Mouse (Mus musculus): ENCODE measurements around the gene Pcp4l1.
"Not testable (repeated sequence)": the region's sequence is repeated elsewhere in the genome, so short reads cannot be mapped to it uniquely, and the experiment has no call there.

Gene Pcp4l1

DNA sequence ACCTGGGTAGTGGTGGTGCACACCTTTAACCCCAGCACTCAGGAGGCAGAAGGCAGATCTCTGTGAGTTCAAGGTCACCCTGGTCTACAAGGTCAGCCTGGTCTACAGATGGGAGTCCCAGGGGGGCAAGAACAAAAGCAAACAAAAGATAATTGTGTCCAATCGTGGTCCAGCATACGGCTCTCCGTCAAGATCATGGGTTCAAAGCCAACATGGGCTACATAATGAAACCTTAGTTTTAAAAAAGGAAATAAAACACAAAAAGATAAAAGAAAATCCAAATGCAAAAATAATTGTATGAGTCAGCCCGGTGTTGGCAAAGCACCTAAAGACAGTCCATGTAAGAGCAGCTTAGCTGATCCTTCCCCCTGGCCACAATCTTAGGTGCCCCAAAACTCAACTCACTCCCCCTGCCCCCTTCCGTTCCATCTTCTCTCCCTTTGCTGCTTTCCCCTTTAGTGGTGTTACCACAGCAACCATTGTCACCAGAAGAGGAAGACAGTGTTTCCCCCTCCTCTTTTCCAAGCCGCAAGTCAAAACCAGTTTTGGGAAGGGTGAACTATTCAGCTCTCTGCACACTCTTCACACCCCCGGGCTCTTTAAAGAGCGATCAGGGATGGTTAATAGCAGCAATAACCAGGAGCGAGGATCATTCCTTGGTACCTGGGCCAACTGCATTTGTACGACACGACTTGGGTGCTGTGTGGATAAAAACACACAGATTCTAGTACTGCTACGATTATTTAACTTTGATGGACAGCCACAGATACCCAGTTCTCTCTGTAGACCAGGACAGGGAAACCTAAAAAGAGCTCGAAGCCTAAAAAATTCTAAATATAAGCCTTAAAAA, 8.0 kb downstream of the Pcp4l1 start:
- no peak for DNase-seq (ENCODE audit: low read depth)

DNA sequence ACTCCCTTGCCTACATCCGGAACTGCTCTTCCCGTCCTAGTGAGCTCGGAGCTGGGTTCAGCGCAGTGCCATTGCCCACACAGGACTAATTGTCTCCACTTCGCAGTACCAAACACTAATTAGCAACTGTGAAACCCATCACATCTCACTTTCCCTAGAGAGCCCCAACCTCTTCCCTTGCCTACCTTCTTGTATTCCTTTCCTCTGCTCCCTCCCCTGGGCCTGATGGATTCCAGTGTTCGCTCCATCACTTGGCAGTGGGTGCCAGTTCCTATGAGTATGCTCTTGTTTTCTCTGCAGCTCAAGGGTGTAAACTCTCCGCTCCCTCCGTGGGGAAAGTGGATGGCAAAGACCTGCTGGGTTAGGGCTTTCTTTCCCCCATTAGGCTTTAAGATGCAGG, 10.4 kb downstream of the Pcp4l1 start:
- DNase-seq (ENCODE audit: low read depth): no peak

DNA sequence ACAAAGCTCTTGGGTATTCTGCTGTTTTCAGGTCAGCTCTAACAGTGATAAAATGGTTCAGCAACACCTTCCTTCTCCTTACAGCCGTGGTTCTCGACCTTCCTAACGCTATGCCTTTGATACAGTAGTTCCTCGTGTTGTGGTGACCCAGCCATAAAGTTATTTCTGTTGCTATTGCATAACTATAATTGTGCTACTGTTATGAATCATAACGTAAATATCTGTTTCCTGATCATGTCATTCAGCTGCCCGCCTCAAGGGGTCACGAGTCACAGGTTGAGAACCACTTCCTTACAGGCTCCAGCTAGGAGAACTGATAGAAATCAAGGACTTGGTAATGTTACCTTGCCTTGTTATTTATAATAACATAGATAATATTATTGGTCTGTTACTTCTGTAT, 11.8 kb downstream of the Pcp4l1 start:
- no peak for DNase-seq (ENCODE audit: low read depth)

DNA sequence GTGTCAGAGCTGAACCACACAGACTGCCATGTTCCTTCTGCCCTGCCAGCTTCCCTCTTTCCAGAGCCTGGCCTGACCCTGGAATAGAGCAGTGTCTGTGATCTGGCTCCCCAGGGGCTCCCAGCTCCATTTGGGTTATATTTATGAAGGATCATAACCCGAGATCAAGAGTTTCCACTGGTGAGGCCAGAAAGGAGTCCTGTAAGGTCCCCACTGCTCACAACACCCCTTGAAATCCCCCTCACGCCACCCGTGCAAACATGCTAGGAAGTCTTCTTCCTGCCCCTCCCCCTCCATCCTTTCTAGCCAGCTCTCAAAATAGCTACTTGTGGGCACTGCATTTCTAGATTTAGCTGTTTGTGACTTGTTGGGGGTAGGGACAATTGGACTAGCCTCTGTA, 12.4 kb downstream of the Pcp4l1 start:
- no peak for DNase-seq (ENCODE audit: low read depth)

DNA sequence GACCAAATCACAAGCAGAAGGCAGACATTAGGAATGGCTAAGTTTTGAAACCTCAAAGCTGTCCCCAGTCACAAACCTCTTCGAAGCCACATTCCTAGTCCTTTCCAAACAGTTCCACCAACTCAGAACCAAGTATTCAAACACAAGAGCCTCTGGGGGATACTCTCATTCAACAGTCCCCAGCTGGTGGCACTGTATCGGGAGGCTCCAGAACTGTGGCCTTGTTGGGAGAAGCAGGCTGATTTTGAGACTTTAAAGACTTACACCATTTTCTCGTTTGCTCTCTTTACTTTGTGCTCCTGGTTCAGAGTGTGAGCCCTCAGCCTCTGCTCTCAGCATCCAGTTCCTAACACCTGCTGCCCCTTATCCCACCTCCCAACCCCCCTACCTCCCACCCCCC, 13.0 kb downstream of the Pcp4l1 start:
- no peak for DNase-seq (ENCODE audit: low read depth)

DNA sequence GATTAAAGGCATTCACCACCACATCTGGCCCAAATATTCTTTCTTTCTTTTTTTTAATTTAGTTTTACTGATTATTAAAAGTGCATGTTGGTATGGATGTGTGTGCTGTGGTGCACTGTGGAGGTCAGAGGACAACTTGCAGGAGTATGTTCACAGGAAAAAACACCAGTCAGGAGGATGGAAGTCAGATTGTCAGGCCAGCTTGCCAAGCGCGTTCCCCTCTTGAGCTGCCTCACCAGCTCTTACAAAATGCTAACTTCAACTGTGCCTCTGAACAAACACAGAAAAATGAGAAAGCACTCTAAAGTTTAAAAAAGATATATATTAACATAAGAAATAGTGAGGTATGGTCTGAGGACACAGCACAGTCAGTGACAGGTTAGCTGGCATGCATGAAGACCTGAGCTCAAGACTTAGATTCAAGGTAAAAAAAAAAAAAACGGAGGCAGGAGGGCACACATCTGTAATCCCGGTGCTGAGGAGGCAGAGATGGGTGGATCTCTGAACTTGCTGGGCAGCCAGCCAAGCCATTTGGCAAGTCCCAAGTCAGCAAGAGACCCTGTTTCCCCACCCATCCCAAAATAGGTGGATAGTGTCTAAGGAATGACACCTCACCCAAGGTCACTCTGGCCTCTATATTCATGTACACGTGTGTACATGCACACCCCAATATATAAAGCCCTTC, 16.4 kb downstream of the Pcp4l1 start:
- no peak for DNase-seq (ENCODE audit: low read depth)

DNA sequence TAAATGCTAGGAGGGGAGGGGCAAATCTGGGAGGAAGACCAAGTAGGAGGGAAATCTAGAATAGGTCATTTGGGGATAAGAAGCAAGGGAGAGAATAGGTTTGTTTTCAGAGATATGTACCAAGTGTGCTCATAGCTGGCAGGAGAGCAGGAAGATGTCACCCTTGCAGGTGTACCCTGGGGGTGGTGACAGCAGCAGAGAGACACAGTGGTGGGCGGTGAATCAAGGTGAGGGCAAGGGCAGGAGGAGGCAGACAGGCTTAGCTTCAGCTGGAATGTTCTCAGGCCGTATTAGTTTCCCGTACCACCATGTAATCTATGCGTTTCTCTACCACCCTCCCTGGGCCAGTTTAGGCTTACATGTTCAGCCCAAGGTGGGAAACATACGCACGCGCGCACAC, 23.3 kb downstream of the Pcp4l1 start:
- no peak for DNase-seq (ENCODE audit: low read depth)

DNA sequence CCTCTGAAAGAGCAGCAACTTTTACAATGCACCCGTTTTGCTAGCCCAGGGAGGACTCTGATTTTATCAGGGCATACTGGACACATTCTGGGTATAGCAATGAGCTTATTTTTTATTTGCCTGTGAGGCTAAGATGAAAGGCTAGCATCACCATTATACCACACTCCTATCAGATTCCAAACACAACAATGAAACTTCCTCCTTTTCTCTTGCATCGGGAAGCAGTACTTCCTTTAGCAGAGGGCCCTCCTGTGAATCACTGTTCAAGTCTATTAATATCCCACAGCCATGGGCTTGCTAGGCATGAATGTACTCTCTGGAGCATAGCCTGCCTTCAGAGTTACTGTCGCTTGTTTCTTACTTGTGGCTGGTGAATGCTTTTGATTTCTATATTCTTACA, 24.9 kb downstream of the Pcp4l1 start:
- DNase-seq (ENCODE audit: low read depth): no peak

DNA sequence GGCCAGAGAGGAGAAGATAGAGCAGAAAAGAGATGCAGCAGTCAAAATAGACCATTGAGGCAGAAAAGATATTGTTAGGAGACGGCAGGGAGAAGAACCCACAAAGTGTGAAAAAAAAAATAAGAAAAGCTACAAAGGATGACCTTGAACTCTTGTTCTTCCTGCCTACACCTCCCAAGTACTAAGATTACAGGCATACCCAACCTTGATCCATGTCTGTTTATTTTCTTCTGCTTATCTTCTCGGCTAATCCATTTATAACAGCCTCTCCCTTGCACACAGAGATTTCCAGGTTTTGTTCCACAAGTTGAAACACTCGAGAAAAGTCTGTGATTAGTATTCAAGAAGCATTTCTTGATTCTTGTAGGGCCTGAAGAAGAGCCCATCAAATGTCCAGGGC, 26.2 kb downstream of the Pcp4l1 start:
- DNase-seq (ENCODE audit: low read depth): no peak

DNA sequence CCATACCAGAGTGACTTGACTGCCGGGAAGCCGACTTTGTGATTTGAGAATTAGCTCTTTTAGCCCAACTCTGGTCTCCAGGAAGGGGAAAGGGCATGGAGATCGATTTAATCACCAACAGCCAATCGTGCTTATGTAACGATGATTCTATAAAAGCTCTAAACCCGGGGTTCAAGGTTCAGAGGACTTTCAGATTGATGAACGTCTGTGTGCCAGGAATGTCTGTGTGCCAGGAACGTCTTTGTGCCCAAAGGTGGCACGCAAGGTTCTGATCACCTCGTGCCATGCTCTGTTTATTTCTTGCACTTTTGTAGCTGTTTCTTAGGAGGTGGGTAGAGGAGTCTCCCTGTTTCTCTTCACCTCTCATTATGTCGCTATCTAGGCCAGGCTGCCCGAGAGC, 27.2 kb downstream of the Pcp4l1 start:
- no peak for DNase-seq (ENCODE audit: low read depth)

DNA sequence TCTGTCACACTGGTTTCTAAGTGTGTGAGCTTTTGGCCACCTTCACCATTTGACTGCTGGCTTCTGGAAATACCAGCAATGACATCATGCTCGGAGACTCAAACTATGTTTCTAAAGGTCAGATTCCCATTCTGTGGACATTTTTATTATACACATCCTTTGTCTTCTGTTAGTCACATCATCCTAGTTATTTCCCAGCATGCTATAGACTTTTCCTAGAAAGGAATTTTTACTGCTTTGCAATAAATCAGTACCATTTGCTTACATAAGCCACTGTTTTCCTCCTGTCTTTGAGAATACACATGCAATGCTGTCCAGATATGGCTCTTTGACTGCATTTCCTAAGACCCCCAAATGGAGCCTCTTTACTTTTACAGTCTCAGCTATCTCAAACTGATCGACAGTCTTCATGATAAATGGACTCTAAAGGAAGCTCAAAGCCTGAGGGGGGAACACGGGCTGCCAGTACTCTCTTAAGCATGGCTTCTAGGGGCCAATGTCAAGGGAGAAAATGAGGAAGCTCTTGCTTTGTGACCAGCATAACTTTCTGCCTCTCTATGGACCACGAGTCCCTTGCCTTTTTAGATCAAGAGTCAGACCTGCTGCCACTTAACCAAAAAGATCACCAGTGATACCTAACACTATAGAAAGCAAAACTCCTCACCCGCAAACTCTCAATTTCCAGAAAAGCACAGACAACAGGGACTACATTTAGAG, 30.3 kb downstream of the Pcp4l1 start:
- DNase-seq (ENCODE audit: low read depth): no peak

DNA sequence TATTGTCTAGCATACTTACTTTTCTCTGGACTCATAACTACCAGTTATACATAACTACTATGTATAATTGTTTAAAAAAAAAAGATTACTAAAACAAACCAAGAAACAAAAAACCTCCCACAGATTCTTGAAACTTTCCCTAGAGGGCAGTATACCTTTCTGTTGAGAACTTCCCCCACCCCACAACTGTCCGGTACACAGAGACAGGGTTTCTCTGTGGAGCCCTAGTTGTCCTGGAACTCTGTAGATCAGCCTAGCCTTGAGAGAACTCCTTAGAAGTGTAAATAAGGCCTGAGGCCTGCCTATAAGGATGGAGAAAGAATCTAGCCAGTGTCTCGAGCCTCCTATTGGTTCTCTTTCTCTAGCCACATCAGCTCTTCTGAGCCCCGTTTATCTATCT, 31.8 kb downstream of the Pcp4l1 start:
- DNase-seq (ENCODE audit: low read depth): no peak

DNA sequence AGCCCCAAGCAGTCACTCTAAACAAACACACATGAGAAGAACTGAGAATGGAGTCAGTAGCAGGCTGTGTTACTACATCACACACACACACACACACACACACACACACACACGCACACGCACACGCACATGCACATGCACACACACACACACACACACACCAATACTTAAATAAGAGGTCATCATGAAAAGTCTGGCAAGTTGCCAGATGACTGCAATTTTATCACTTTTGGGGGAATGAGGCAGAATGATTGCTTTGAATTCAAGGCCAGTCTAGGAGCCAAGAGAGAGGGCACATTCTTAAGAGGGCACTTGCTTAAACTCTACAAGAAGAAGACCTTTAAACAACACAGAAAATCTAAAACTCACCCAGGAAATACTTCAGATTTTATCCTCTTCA, 33.5 kb downstream of the Pcp4l1 start:
- no peak for DNase-seq (ENCODE audit: low read depth)

DNA sequence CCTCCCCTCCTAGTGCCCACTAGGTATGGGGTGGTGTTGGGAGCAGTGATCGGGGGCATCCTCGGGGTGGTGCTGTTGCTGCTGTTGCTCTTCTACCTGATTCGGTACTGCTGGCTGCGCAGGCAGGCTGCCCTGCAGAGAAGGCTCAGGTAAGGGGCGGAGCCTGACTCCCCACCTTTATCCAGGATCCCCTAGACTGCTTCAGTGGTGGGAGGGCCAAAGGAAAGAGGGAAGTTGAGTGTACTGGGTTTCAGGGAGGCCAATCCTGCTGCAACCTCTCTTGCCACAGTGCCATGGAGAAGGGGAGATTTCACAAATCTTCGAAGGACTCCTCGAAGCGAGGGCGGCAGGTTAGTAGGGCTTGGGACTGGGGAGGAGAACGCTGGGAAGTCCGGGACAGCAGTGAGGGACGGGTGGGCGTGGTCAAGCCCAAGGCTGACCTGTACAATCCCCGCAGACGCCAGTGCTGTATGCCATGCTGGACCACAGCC, 36.5 kb downstream of the Pcp4l1 start:
- no peak for DNase-seq (ENCODE audit: low read depth)

DNA sequence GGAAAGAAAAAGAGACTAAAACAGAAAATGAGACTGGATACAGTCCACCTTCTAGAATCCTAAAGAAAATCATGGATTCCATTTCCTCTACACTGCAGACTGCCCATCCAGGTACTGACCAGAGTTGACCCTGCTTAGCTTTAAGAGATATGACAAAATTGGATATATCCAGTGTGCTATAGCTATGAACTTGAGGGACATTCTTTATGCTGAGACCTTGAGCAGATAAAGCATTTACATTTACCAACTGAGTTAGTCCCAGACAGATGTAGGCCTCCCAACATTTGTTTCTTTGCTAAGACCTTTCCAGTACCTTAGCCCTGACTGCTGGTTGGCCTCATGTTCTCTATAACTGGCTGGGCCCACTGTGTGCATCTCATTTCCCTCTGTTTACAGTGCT, 38.1 kb downstream of the Pcp4l1 start:
- no peak for DNase-seq (ENCODE audit: low read depth)

DNA sequence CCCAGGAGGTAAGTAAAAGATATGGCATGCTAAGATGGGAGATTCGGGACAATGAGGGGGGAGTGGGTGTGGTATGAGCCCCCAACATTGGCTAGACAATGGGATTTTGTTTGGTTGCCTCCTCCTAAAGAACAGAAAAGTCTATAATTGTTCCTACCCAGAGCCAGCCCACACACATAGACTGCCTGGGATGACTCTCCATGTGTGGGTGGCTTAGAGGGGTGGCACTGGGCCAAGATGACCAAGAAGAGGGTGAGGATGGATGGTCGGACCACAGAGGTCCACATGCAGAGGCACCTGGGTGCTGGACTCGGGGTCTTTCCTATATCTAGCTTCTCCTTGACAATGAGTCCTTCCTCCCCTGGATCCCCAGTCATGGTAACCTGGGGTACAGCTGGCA, 39.4 kb downstream of the Pcp4l1 start:
- DNase-seq (ENCODE audit: low read depth): no peak

DNA sequence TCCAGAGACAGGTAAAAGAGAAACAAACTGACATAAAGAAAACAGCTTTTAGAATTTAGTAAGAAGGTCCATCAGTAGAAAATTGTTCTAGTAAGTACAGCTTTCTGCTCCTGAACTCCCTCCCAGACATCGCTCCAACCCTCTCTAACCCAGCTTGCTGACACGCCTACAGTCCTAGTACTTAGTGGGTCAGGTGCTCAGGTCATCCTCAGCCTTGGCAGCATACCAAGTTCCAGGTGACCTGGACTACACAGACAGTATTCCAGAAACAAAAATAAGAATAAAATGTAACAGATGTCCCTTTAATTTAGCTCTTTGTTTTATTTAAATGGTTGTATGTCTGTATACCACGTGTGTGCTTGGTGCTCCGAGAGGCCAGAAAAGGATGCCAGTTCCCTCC, 44.1 kb downstream of the Pcp4l1 start:
- DNase-seq (ENCODE audit: low read depth): no peak

DNA sequence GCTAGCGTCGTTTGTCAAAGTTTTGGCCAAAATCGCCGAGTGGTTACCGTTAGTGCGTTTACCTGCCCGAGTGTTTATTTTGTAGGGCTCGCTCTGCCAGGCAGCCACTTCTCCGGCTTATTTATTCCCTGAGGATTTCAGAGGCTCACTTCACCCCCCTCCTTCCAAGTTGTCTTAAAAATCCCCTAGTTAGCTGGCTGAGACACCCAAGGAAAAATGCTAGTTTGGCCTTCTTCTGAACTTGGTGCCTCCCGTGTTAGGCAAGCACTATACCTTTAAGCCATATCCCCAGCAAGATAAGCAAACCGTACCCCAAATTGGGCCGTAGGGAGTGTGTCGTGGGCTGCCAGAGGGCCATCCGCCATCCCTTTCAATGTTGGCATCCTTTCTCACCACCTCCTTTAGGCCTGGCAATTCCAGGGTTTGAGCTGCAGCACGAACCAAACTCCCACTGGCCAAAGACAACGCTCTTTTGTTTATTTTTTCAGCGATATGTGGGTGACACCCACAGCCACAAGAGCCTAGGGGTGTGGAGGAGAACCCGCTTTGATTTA, 45.2 kb downstream of the Pcp4l1 start:
- DNase-seq (ENCODE audit: low read depth): no peak

DNA sequence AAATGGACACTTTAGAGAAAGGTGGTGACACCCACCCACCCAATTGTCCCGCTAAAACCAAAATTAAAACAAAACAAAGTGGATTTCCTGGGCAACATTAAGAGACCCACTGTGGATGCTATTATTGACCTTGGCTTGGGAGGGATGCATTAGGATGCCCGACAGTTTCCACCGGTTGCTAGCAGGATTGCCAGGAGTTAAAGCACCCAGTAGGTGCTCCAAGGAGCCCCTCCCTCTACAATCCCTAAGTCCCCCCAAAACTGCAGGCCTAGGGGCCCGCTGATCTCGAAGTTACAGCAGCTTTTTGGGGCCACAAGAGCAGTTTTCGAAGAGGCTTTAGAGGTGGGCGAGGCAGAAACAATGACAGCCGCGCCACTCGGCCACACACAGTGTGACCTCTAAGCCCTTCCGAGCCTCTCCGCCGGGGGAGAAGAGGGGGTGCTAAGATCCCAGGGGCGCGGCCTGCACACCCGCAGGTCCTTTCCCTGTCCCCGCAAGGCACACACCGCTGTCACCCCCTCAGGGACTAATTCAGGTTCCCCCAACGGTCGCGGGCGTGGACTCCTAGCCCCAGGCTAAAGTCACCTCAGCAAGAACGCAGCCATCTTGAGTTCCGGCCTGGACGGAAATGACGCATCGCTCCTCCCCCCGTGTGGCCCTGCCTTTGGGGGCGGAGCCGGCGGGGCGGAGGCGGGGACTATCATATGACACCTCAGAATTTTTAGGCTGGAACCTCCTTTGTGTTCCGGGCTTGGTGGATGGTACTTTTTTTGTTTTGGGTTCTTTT, 45.9 kb downstream of the Pcp4l1 start, which contains the start of the genes Sdhc and Mpz:
Sdhc (minus strand) TSS at position 630 of the 787 bp plus-strand sequence.
Mpz (plus strand) TSS at position 738 of the 787 bp plus-strand sequence.
- DNase-seq (ENCODE audit: low read depth): peak; percentile 93

DNA sequence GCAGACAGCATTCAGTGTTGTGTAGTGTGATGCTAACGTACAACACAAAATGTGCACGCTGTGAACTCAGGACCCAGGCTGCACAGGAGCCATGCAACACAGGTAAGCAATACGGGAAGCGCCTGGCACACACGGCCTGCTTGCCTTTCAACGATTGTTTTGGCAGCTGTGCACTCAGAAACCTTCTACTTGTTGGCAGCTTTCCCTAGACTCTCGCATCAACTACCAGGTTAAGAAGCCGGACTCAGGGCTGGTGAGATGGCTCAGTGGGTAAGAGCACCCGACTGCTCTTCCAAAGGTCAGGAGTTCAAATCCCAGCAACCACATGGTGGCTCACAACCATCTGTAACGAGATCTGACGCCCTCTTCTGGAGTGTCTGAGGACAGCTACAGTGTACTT, 53.1 kb downstream of the Pcp4l1 start:
- not testable (repeated sequence) for DNase-seq (ENCODE audit: low read depth)

DNA sequence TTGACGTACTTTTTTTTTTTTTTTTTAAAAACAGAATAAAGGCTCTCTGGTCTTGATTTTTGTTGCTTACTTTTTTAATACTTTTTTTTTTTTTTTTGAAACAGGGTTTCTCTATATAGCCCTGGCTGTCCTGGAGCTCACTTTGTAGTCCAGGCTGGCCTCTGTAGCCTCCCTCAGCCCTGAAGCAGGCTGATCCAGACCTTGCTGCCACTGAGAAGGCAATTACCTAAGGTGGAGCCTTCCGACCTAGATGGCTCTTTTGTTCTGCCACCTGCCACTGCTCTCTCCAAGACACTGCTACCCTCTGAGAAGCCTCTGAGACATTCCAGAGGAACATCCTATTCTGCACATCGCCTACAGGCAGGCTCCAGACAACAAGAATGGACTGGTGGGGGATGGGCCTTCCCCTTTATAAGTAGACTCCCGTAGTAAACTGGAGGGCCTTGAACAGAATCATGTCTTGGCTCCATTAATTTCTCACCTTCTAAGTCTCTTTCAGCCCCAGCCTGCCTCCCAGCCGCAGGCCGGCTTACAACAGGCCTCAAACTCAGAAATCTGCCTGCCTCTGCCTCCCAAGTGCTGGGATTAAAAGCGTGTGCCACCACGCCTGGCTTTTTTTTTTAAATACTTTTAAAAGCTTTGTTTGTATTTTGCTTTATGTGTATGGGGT, 58.4 kb downstream of the Pcp4l1 start:
- DNase-seq (ENCODE audit: low read depth): not testable (repeated sequence)
